Mouse (Mus musculus) midbrain, postnatal 0 days (tissue): ENCODE data around the gene Crybb1. TPM values are rescaled to one million over a fixed set of nuclear protein-coding genes. Genes with fewer than 3 reads are reported as not detected.

Source experiments
- ATAC-seq: fragments of 200-750 bp; cut with Nextera tagmentation; 2 replicates; pipeline ENCODE4 v1.8.0; 2017; ENCODE audit warnings: moderate number of reproducible peaks, mild to moderate bottlenecking, moderate TSS enrichment, moderate library complexity; ENCODE audit not compliant: low FRiP score
- DNase-seq: peaks from one replicate; pipeline ENCODE4 v3.0.0-alpha.2; 2015; ENCODE audit warnings: low spot score
- H3K27ac ChIP-seq: fragments of 300-500 bp; sonication (generic); 2 replicates; pipeline ENCODE4 v1.5.1; 2014; ENCODE audit warnings: low read depth, mild to moderate bottlenecking, low read length, mixed read lengths
- H3K27me3 ChIP-seq: fragments of 300-500 bp; sonication (generic); 2 replicates; pipeline ENCODE4 v1.6.1; 2014; ENCODE audit warnings: low read length, control low read depth, mixed read lengths; ENCODE audit not compliant: insufficient read depth
- H3K36me3 ChIP-seq: fragments of 300-500 bp; sonication (generic); 2 replicates; pipeline ENCODE4 v1.6.1; 2014; ENCODE audit warnings: low read length, control low read depth, mixed read lengths; ENCODE audit not compliant: insufficient read depth
- H3K4me1 ChIP-seq: fragments of 300-500 bp; sonication (generic); 2 replicates; pipeline ENCODE4 v1.6.1; 2014; ENCODE audit warnings: mild to moderate bottlenecking, control low read depth, antibody characterized with exemption, low read length, mixed read lengths; ENCODE audit not compliant: insufficient read depth
- H3K4me2 ChIP-seq: fragments of 300-500 bp; sonication (generic); 2 replicates; pipeline ENCODE4 v1.6.1; 2014; ENCODE audit warnings: low read depth, mild to moderate bottlenecking, low read length, mixed read lengths; ENCODE audit not compliant: poor library complexity, severe bottlenecking
- H3K4me3 ChIP-seq: fragments of 300-500 bp; sonication (generic); 2 replicates; pipeline ENCODE4 v1.5.1; 2014; ENCODE audit warnings: low read depth, mild to moderate bottlenecking, low read length, moderate library complexity
- H3K9ac ChIP-seq: fragments of 300-500 bp; sonication (generic); replicated peaks from 2 replicates; pipeline ENCODE4 v1.6.1; 2014; ENCODE audit warnings: mild to moderate bottlenecking, low read length, moderate library complexity, mixed read lengths; ENCODE audit not compliant: poor library complexity, severe bottlenecking
- H3K9me3 ChIP-seq: fragments of 300-500 bp; sonication (generic); 2 replicates; pipeline ENCODE4 v1.6.1; 2016; ENCODE audit warnings: low read length, control low read depth
- CTCF ChIP-seq: IDR thresholded peaks from 2 replicates; pipeline ENCODE4 v1.5.1; 2016; ENCODE audit warnings: antibody characterized with exemption, mild to moderate bottlenecking
- WGBS: fragments of 180-500 bp; shearing (Covaris S2); extraction: QIAGEN DNeasy Blood & Tissue Kit; methylation state at CpG from one replicate; pipeline ENCODE4 v1.1.7; 2014; 5-methylcytosine and 5-hydroxymethylcytosine counted together
- polyA plus RNA-seq: library from polyadenylated mRNA; unstranded; fragments of >200 nt; fragmentation: Nextera tagmentation; extraction: Ambion mirVana; gene quantifications from 2 replicates; pipeline ENCODE4 v1.2.1, GENCODE M21; 2015
- total RNA-seq: library from RNA; depleted of rRNA; stranded (reverse); fragments of >200 nt; gene quantifications from 2 replicates; pipeline ENCODE4 v1.2.3, GENCODE M21; 2014

Crybb1 gene
- total and polyA plus RNA-seq, 2 experiments from 2014 or later: 11.5 to 13.2 TPM

- ATAC-seq (no peak), DNase-seq (no peak)
- H3K4me3 ChIP-seq: no peak overlapping the region
- no peak overlapping the region for H3K4me2 ChIP-seq
- H3K9ac ChIP-seq: peak overlapping the region; percentile 33; the same call in 1 of the 2 replicates
- H3K36me3 ChIP-seq: peaks cover 12% of the 10 kb centered on the region
- H3K4me1 ChIP-seq: peaks cover 27% of the 10 kb centered on the region
- no peaks in the 10 kb centered on the region for H3K27me3 ChIP-seq
- TF ChIP-seq CTCF: peak; percentile 40
- 36% methylated on average over 22 of the region's 22 CpGs for WGBS
- H3K9me3 ChIP-seq: no peaks in the 10 kb centered on the region
- H3K27ac ChIP-seq: peak overlapping the region; percentile 83
These were observed 38.6 kb upstream of the Crybb1 start for GRCm38 (mm10) chr5:112217031-112217430.

- ATAC-seq: no peak
- H3K27ac ChIP-seq: peak overlapping the region; percentile 26; the same call in 1 of the 2 replicates
These were observed 36.9 kb upstream of the Crybb1 start for GRCm38 (mm10) chr5:112218679-112219078.

GRCm38 (mm10) chr5:112219398-112219797, 36.2 kb upstream of the Crybb1 start:
- Histone ChIP-seq H3K27ac (no peak overlapping the region), H3K9me3 (no peaks in the 10 kb centered on the region), H3K27me3 (no peaks in the 10 kb centered on the region), H3K9ac (no peak overlapping the region), H3K4me1 (peaks cover 12% of the 10 kb centered on the region), H3K36me3 (peaks cover 21% of the 10 kb centered on the region), H3K4me2 (no peak overlapping the region), H3K4me3 (no peak overlapping the region)
- TF ChIP-seq CTCF: no peak; the same call in 1 of the 2 replicates
- WGBS: 0% methylated on average over 1 of the region's 1 CpGs
- no peak for DNase-seq
- ATAC-seq: no peak

More at GRCm38 (mm10) chr5:112218679-112219078, 36.9 kb upstream of the Crybb1 start:
- WGBS: 73% methylated on average over 4 of the region's 4 CpGs
- Histone ChIP-seq H3K4me2 (no peak overlapping the region), H3K9me3 (no peaks in the 10 kb centered on the region), H3K27me3 (no peaks in the 10 kb centered on the region), H3K9ac (no peak overlapping the region), H3K4me1 (peaks cover 17% of the 10 kb centered on the region), H3K36me3 (peaks cover 21% of the 10 kb centered on the region), H3K4me3 (no peak overlapping the region)
- no peak for TF ChIP-seq CTCF
- no peak for DNase-seq

- Histone ChIP-seq H3K9ac (no peak overlapping the region), H3K9me3 (no peaks in the 10 kb centered on the region), H3K36me3 (peaks cover 21% of the 10 kb centered on the region), H3K4me1 (peaks cover 12% of the 10 kb centered on the region), H3K4me3 (no peak overlapping the region), H3K4me2 (no peak overlapping the region), H3K27ac (no peak overlapping the region), H3K27me3 (no peaks in the 10 kb centered on the region)
- no peak for DNase-seq
- WGBS: 79% methylated on average over 8 of the region's 8 CpGs
- ATAC-seq: 0 out of 2 replicates have a peak, but pooled peaks have one; percentile 8
- TF ChIP-seq CTCF: no peak
These were observed 35.4 kb upstream of the Crybb1 start for GRCm38 (mm10) chr5:112220203-112220602.

- H3K9me3 ChIP-seq: no peaks in the 10 kb centered on the region
- H3K27me3 ChIP-seq: no peaks in the 10 kb centered on the region
- no peak for DNase-seq
- 11% methylated on average over 6 of the region's 6 CpGs for WGBS
- H3K27ac ChIP-seq: no peak overlapping the region
- H3K36me3 ChIP-seq: peaks cover 13% of the 10 kb centered on the region
- H3K4me3 ChIP-seq: peak overlapping the region; percentile 69
- ATAC-seq: no peak
- TF ChIP-seq CTCF: no peak
- H3K4me2 ChIP-seq: peak overlapping the region; percentile 88
- peaks cover 14% of the 10 kb centered on the region; the same call in 1 of the 2 replicates for H3K4me1 ChIP-seq
- H3K9ac ChIP-seq: peak overlapping the region; percentile 93
These were observed 30.0 kb upstream of the Crybb1 start for GRCm38 (mm10) chr5:112225591-112225990.

GRCm38 (mm10) chr5:112227354-112227753, 28.3 kb upstream of the Crybb1 start:
- peak overlapping the region; percentile 69 for H3K4me3 ChIP-seq
- WGBS: under 1% methylated on average over 30 of the region's 30 CpGs
- peak overlapping the region; percentile 97 for H3K27ac ChIP-seq
- ATAC-seq (peak; percentile 19; the same call in 1 of the 2 replicates), DNase-seq (peak; percentile 48)
- no peaks in the 10 kb centered on the region for H3K27me3 ChIP-seq
- peaks cover 14% of the 10 kb centered on the region; the same call in 1 of the 2 replicates for H3K4me1 ChIP-seq
- peaks cover 9% of the 10 kb centered on the region for H3K36me3 ChIP-seq
- H3K9me3 ChIP-seq: no peaks in the 10 kb centered on the region
- H3K4me2 ChIP-seq: peak overlapping the region; percentile 88
- H3K9ac ChIP-seq: peak overlapping the region; percentile 93
- no peak for TF ChIP-seq CTCF
